Mouse (Mus musculus) cerebellum, adult 11-12 months (tissue): ENCODE data around the gene Supt3.

ENCODE experiments used
- DNase-seq: peaks from one replicate; pipeline ENCODE4 v3.0.0; 2022

Gene Supt3

DNA sequence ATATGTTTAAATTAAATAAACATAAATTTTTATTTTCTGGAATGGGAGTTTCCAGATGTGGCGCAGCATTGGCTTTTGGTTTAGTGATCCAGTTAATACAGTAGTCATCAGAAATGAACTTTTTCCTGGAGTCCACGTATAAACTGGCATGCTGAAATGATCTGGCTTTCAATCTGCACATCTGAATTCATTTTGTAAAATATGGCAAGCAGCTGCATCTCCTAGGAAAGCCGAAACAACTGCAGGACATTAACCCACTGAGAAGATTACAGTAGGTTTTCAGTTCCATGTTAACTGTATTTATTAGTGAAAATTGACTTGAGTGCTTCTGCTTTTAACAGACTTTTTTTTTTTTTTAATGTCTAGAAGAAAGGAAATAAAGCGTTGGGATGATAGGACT, 5.4 kb downstream of the Supt3 start:
- DNase-seq, result no peak

DNA sequence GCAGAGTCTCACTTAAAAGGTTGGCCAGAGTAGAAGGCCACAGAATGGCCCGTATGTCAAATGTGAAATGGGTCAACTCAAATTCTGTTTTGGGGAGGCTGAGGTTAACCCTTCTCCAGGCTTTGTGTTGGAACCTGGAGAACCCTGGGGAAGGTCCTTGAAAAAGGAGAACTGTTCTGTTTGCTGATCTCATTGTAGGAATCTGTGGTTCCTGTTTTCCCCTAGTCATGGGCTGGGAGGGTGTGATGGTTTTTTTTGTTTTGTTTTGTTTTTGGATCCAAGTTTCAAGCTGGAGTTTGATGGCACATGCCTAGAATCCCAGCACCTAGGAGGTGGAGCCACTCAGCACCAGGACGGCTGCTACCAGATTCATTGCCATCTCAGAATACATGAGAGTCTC, 6.2 kb downstream of the Supt3 start:
- DNase-seq, result no peak

GRCm38 (mm10) chr17:44788982-44789747, 12.2 kb downstream of the Supt3 start:
- DNase-seq, result no peak

- DNase-seq, result no peak
Measured at GRCm38 (mm10) chr17:44792218-44792917, 15.4 kb downstream of the Supt3 start.

- DNase-seq, result no peak
Measured at GRCm38 (mm10) chr17:44797331-44797730, 20.4 kb downstream of the Supt3 start.

DNA sequence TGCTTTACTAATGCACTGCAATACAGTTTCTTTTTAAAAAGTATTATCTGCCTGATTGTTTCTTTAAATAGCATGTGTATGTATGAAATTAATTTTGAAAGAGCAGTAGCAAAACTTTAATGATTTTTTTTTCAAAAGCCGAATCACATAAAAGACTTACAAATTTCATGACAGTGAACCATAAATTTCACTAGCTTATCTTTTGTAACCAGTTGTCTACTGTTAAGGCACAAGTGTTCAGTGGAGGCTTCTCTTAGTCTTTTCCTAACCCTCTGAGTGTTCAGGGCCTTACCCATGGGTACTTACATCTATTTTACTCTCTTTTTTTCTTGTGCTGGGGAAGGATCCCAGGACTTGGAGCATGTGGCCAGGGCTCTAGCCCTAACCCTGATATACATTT, 30.1 kb downstream of the Supt3 start:
- DNase-seq, result no peak

DNA sequence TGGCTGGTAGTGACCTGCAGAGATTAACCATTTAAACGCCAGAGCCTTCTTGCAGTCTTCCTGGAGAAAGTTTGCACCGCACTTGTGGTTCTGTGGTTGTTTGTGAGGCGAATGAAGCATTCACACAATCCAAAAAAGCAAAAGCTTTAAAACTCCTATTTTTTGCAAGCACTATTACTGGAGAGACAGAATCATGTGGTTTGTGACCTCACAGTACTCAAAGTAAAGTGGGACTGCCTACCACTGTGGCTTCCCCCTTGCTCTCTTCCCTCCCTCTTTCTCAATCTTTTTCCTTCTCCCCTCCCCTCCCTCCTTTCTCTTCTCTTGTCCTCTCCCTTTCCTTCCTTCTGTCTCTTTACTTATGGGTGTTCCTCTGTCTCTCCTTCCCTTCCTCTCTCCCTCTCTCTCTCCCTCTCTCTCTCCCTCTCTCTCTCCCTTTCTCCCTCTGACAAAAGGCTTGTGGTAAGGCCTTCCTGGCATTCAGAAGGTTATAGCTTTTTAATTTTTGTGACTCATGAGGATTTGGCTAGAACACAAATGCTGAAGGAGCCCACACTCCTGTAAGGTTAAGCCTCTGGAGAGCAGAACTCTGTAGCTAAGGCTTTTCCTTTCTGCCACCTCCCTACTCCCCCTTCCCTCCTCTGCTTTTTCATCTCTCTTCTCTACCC, 37.7 kb downstream of the Supt3 start, which contains the start of gene Runx2:
Gene Runx2, minus strand, starts transcription at position 290 of the 668 bp plus-strand sequence.
- DNase-seq, result no peak

DNA sequence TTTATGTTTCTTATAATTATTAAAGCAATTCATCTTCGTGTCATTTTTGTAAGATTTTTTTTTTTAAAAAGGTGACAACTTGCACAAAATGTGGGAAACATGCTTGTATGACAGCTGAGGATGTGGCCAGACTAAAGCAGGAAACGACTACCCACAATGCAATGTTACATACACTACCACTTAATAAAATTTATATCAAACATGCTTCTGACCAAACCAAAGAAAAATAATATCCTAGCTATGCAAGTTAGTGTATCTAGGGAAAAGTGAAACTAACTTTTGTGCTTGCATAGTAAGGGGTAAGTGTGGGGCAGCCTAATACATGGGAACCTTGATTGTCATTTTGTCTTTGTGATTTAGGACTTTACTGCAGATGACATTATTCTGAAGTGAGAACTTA, 41.9 kb downstream of the Supt3 start:
- no peak for DNase-seq

DNA sequence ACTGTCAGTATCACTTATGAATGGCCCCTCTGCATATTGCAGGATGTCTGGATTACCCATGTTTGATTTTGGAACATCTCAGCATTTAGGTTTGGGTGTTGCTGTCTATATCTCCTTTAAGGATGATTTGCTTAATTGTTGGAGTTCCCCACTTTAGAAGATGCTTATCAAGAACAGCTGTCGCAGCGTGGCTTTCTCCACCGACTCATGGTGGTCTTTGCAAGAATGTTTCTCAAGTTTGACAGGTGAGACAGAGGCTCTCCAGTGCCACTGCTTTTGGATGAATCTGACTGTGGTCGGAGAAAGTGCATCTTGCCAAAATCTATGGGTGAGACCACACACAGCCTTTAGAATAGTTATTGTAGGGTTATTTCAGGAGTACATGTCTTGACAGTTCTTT, 42.9 kb downstream of the Supt3 start:
- DNase-seq, result no peak

DNA sequence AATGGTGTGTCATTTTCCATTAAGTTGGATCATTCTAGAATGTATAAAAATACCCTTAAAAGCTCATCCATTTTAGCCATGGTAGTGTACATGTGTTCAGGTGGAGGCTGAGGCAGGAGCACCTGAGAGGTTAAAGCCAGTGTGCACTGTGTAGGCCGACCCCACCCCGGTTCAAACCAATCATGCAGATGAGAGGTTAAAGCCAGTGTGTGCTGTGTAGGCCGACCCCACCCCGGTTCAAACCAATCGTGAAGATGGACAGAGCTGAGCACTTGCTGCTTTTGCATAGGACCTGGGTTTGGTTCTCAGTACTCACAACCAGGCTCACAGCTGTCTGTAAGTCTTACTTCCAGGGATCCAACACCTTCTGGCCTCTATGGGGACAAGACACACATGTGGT, 45.0 kb downstream of the Supt3 start:
- no peak for DNase-seq

DNA sequence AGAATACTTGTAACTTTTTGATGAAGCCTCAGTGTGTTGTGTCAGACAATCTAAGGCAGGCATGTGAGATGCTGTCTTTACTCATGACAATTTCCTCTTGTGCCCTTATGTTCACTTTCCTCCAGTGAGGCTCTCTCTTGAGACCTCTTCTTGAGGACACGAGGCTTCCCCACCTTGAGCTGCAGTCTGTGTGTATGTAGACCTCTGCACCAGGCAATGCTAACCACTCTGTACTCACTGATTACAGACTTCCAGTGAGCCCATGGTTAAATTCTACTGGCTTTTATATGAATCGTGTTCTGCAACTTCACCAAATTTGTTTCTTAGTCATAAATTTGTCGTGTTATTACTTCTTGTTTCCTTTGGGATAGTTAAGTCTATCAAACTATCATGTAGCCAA, 50.2 kb downstream of the Supt3 start:
- no peak for DNase-seq

DNA sequence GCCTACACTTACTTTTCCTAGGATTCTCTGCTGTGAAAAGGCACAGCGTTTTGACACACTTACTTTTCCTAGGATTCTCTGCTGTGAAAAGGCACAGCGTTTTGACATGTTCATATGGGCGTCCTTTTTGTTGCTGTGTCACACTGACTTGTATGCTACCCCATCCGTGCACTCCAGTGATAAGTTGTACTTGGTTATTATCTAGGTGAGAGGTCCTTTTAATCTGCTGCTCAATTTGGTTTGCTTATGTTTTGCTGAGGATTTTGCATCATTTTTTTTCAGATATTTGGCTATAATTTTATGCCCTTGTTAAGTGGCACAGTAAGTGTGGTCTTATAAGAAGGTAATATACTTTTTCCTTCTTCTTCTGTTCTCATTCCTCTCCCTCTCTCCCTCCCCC, 51.0 kb downstream of the Supt3 start:
- no peak for DNase-seq

GRCm38 (mm10) chr17:44829587-44829986, 52.6 kb downstream of the Supt3 start:
- DNase-seq, result no peak

DNA sequence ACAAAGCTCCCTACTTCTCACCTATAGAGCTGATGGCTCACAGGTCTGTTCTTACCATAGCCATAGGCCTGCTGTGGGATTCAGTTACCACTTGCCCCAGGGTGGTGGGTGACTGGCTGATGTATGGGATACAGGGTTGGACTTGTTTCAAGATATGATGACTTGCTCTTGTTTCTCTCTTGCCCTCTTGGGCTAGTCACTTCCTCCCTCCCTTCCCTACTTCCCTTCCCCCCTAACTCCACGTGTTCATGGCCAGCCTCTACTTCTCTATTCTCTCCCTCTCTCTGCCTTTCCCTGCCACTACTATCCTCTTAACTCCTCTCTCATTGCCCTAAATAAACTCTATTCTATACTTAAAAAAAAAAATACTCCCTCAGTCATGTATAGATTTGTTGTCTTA, 54.2 kb downstream of the Supt3 start:
- DNase-seq, result no peak

- DNase-seq, result no peak
Measured at GRCm38 (mm10) chr17:44842184-44842583, 65.2 kb downstream of the Supt3 start.

DNA sequence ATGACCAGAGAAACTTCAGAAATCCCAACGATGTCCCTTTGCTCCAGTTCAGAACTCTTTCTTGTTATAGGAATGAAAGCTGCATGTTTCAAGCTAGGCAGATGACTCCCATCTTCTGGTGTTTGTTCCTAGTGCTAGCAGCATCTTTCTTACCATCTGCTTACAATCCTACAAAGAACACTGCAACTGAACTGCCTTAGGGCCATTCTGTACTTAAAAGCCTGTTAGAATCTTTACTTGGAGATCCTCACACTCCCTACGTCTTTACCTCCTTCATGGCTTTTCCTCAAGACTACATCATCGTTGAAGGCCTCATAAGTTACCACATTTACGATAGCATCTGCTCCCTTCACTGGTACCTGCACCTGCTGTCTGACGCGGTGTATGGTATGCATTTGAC, 86.2 kb downstream of the Supt3 start:
- no peak for DNase-seq

GRCm38 (mm10) chr17:44893592-44893991, 116.6 kb downstream of the Supt3 start:
- DNase-seq, result no peak

DNA sequence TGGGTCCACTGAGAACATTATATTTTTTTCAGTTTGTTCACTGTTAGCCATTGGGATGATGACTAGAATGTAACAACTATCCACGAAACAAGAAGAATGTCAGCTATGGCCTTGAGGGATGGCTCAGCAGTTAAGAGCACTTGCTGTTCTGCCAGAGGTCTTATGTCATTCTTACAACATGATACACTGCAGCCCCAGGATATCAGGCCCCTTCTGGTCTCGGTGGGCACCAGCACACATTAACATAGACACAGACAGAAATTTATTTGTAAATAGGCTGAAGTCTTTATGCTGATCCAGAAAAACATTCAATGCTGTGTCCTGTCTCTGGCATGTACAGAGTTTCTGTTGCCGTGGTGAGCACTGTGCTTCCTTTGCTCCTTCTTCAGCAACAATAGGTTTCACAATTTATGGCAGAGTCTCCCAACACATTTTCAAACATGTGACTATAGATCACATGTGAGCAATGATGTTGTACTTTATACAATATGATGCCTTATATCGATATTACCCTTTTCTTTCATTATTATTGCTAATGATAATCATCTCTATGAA, 166.7 kb downstream of the Supt3 start:
- DNase-seq, result no peak

- DNase-seq, result no peak
Measured at GRCm38 (mm10) chr17:44945333-44945732, 168.4 kb downstream of the Supt3 start.

DNA sequence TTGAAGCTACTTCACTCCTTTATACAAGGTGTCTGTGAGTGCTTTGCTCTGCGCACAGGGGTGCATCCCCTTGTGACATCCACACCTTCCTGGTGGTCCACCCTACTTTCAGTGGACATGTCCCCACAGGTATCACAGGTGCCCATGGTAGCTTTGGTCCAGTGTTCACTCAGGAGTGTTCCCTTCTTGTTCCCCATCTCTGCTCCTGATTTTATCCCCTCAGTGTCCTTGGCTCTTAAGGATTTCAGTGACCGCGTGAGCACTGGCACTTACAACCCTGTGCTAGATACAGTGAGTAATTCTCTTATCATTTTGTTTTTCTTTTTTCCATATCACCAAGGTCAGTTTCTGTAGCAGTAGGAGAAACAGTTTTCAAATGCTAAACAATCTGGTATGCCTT, 171.4 kb downstream of the Supt3 start:
- DNase-seq, result no peak

- no peak for DNase-seq
Measured at GRCm38 (mm10) chr17:44956671-44957070, 179.7 kb downstream of the Supt3 start.

DNA sequence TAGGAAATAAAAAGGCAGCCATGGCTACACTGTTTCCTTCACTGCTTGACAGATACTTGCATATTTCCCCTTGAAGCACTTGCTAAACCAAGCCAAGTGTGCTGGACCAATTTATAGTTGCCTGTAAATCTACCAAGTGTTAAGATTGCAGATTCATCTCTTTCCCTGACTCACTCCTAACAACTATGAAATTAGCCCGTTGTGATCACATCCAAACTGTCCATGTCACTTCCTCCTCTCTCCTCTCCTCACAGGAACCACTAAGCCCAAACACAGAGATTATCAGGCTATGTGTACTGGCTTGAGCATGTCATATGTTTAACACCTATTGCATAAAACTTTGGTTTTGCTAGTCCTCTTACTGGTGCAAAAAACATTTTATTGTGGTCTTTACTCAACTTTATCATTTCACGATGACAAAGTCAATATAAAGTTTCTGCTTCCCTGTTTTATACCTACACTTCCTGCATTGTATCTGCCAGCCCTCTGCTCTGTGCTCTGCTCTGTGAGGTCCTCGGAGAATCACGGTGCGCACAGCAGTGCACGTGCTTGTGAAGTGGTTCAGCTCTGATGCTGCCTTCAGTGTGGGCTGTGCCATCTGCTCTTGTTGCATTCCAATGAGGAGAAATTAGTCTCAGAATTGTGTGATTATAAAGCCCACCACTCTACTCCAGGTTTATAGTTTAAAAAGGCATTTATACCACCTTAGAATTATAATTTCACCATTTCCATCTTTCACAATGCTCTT, 186.3 kb downstream of the Supt3 start:
- DNase-seq, result no peak

DNA sequence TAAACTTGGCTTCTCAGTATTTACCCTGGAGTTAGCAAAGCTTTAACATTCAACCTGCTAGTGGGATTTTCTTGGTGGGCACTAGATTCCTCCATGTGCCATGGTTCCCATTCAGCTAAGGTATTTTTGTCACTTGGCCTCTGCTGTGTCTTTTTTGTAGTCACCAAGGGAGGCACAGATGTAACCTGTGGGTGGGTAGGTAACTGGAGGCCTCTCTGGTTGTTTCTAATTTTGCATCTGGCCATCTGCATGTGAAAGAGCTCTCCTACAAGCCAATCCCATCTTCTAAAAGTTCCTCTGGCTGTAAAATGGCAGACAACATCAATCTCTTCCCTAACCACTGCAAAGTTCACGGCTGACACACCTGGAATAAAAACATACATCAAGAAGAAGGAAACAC, 190.2 kb downstream of the Supt3 start:
- no peak for DNase-seq
